8 mouse cellular contexts compared by ENCODE assay signal in genomic region chr4:48541526-48542250, GRCm38 (mm10). TPM values are rescaled to one million over a fixed set of nuclear protein-coding genes. Genes with fewer than 3 reads are reported as not detected.
DNase-seq lines count a peak whose midpoint lies in the region; ATAC-seq and TF ChIP-seq lines count a peak whose summit lies in the region.
"Had no signal": no experiment of that assay in that cellular context is flagged by ENCODE, and none has a peak within 500 bp of the region (broad histone marks: within the 10 kb centered on the region; RNA-seq: fewer than 3 reads in every experiment).

No protein-coding gene starts in this region.

- H3K36me3 ChIP-seq in C2C12 (ENCODE audit: control insufficient read depth, insufficient read depth) (peaks cover 3% of the 10 kb centered on the region), ES-E14 (ENCODE audit: control insufficient read depth, insufficient read depth, low read length, poor library complexity, severe bottlenecking) (no peaks in the 10 kb centered on the region; the same call in 1 of the 2 replicates)
- H3K36me3 ChIP-seq in heart, postnatal 0 days (replicated peaks; ENCODE audit: control insufficient read depth, insufficient read depth, low read length), result no peaks in the 10 kb centered on the region
- no peaks in the 10 kb centered on the region for H3K36me3 ChIP-seq in liver, postnatal 0 days (replicated peaks; ENCODE audit: insufficient read depth, low read length)

- peak overlapping the region; percentile 58 for H3K4me3 ChIP-seq in C2C12 (ENCODE audit: insufficient read depth, poor library complexity, severe bottlenecking)
- peak overlapping the region; percentile 39 to 94 for H3K4me3 ChIP-seq in ES-E14 (ENCODE audit: insufficient read depth in 1 of 2, low read depth in 1 of 2, low read length in 2 of 2, poor library complexity in 1 of 2, severe bottlenecking in 1 of 2)
- H3K4me3 ChIP-seq in heart, postnatal 0 days (ENCODE audit: low read depth, low read length), result peak overlapping the region; percentile 85
- peak overlapping the region; percentile 57; the same call in 1 of the 2 replicates for H3K4me3 ChIP-seq in liver, postnatal 0 days (ENCODE audit: low read depth, low read length)

- H3K4me1 ChIP-seq in ES-E14 (ENCODE audit: control insufficient read depth in 2 of 2, insufficient read depth in 2 of 2, low read length in 2 of 2, poor library complexity in 1 of 2), result peaks cover 22 to 28% of the 10 kb centered on the region in 2 experiments
- H3K4me1 ChIP-seq in heart, postnatal 0 days (ENCODE audit: control insufficient read depth, insufficient read depth), result peaks cover 46% of the 10 kb centered on the region
- no peaks in the 10 kb centered on the region for H3K4me1 ChIP-seq in liver, postnatal 0 days (ENCODE audit: insufficient read depth)

- intact Hi-C loops in left cerebral cortex, postnatal 4 days (cut with DNase I), result no loop called here

- TF ChIP-seq CTCF in C2C12 (IDR thresholded peaks at IDR 0.05; ENCODE audit: control insufficient read depth, insufficient read depth, insufficient read length), result no peak
- no peak for TF ChIP-seq CTCF in heart, postnatal 0 days (IDR thresholded peaks at IDR 0.05; ENCODE audit: low read depth)
- no peak for TF ChIP-seq CTCF in liver, postnatal 0 days (IDR thresholded peaks at IDR 0.05; ENCODE audit: low read depth)

- no peak for TF ChIP-seq EP300 in heart, postnatal 0 days (IDR thresholded peaks at IDR 0.05; ENCODE audit: low read depth)
- TF ChIP-seq EP300 in liver, postnatal 0 days (IDR thresholded peaks at IDR 0.05; ENCODE audit: low read depth), result no peak

- peaks cover 70% of the 10 kb centered on the region for H3K79me2 ChIP-seq in C2C12 (ENCODE audit: control insufficient read depth, insufficient read depth)

- H3K27ac ChIP-seq in ES-E14 (ENCODE audit: insufficient read depth, low read depth, low read length, poor library complexity, severe bottlenecking), result no peak overlapping the region
- peak overlapping the region; percentile 93 for H3K27ac ChIP-seq in heart, postnatal 0 days (ENCODE audit: low read depth)
- H3K27ac ChIP-seq in liver, postnatal 0 days (ENCODE audit: low read depth), result no peak overlapping the region

- 7% methylated on average over 15 of the region's 15 CpGs for WGBS in heart, postnatal 0 days
- WGBS in liver, postnatal 0 days (ENCODE audit: insufficient replicate concordance), result 41% methylated on average over 15 of the region's 15 CpGs

- peak overlapping the region; percentile 95 for H3K4me2 ChIP-seq in heart, postnatal 0 days (ENCODE audit: low read depth, low read length)
- H3K4me2 ChIP-seq in liver, postnatal 0 days (ENCODE audit: low read depth, low read length), result peak overlapping the region; percentile 77

- DNase-seq in ES-E14 (ENCODE audit: low read depth, low spot score), result no peak
- DNase-seq in heart, postnatal 0 days (ENCODE audit: low spot score), result no peak
- no peak for DNase-seq in liver, postnatal 0 days
- DNase-seq in left cerebral cortex, postnatal 4 days, result no peak
- DNase-seq in urinary bladder, postnatal 10 days (ENCODE audit: low spot score), result no peak
- DNase-seq in layer of hippocampus, adult 9-10 months (ENCODE audit: low spot score), result no peak

- no peaks in the 10 kb centered on the region for H3K9me3 ChIP-seq in ES-E14 (ENCODE audit: control insufficient read depth, insufficient read depth, low read depth, low read length)
- no peaks in the 10 kb centered on the region for H3K9me3 ChIP-seq in heart, postnatal 0 days (replicated peaks; ENCODE audit: control insufficient read depth, low read length)
- no peaks in the 10 kb centered on the region for H3K9me3 ChIP-seq in liver, postnatal 0 days (ENCODE audit: low read length)

- peak overlapping the region; percentile 89 for H3ac ChIP-seq in C2C12 (ENCODE audit: control insufficient read depth, insufficient read length, low read depth)

- in situ Hi-C loops in ES-E14 (cut with MboI; ENCODE audit: low sequenced_read_pairs in 2 of 2, unreplicated experiment in 2 of 2), result no loop called here

- H3K79me3 ChIP-seq in C2C12 (ENCODE audit: low read depth), result peaks cover 55% of the 10 kb centered on the region

- peak overlapping the region; percentile 49 for H3K9ac ChIP-seq in ES-E14 (ENCODE audit: insufficient read depth, low read depth, low read length, poor library complexity, severe bottlenecking)
- peak overlapping the region; percentile 97 for H3K9ac ChIP-seq in heart, postnatal 0 days (replicated peaks; ENCODE audit: low read depth, low read length)
- no peak overlapping the region for H3K9ac ChIP-seq in liver, postnatal 0 days (replicated peaks)

- ATAC-seq in heart, postnatal 0 days (ENCODE audit: insufficient read depth, low read depth), result no peak
- no peak for ATAC-seq in liver, postnatal 0 days

- no peaks in the 10 kb centered on the region for H3K27me3 ChIP-seq in C2C12 (ENCODE audit: control insufficient read depth, insufficient read depth, insufficient read length)
- no peaks in the 10 kb centered on the region for H3K27me3 ChIP-seq in heart, postnatal 0 days (ENCODE audit: control insufficient read depth, insufficient read depth, low read length)
- peaks cover 9% of the 10 kb centered on the region; the same call in 1 of the 2 replicates for H3K27me3 ChIP-seq in liver, postnatal 0 days (ENCODE audit: insufficient read depth, low read length)

TF ChIP-seq in C2C12, 6 proteins besides CTCF, POLR2A, EP300 and RAD21:
- TF ChIP-seq FOSL1 (IDR thresholded peaks at IDR 0.05; ENCODE audit: insufficient read depth, low read length, poor library complexity, severe bottlenecking) (no peak), MAX (IDR thresholded peaks at IDR 0.05) (peak; percentile 14), CEBPB (IDR thresholded peaks at IDR 0.05; ENCODE audit: low read depth) (no peak), MYOD1 (IDR thresholded peaks at IDR 0.05; ENCODE audit: control insufficient read depth, insufficient read length, low read depth) (no peak)

TF ChIP-seq in ES-E14, 5 proteins besides CTCF, POLR2A, EP300 and RAD21:
- TF ChIP-seq MAFK (IDR thresholded peaks at IDR 0.05; ENCODE audit: insufficient read depth, low read depth, low read length) (no peak), ZC3H11A (IDR thresholded peaks at IDR 0.05; ENCODE audit: borderline replicate concordance, low read depth, low read length) (no peak), CHD2 (IDR thresholded peaks at IDR 0.05; ENCODE audit: low read depth, low read length) (no peak), ZNF384 (IDR thresholded peaks at IDR 0.05; ENCODE audit: low read depth, low read length) (no peak), HCFC1 (IDR thresholded peaks at IDR 0.05; ENCODE audit: borderline replicate concordance, insufficient read depth, low read length) (no peak)

RNA-seq across cellular contexts. Expression of gene Msantd3, which starts 2.0 kb away (rescaled TPM):
- 47.3 TPM for polyA plus RNA-seq in C2C12 (2012; fragmentation: generic; extraction: Trizol)
- total RNA-seq in ES-E14 (2012; rRNA removed), result 34.4 and 41.7 TPM in 2 replicates
- 18.1 and 25.9 TPM in 2 replicates for total RNA-seq in heart, postnatal 0 days (2014; rRNA removed; ENCODE audit: low replicate concordance)
- polyA plus RNA-seq in heart, postnatal 0 days (2015; fragmentation: Nextera tagmentation; extraction: Ambion mirVana), result 21.3 and 23.0 TPM in 2 replicates
- 2.3 and 2.4 TPM in 2 replicates for polyA plus RNA-seq in liver, postnatal 0 days (2015; fragmentation: Nextera tagmentation; extraction: Ambion mirVana)
- 10 to 100 TPM; 43.8 to 48.5 TPM for total RNA-seq in left cerebral cortex, postnatal 4 days (2021)

RNA-seq across cellular contexts. Expression of gene Tmeff1, which starts 43.3 kb away (rescaled TPM):
- polyA plus RNA-seq in C2C12 (2012; fragmentation: generic; extraction: Trizol), result 22.7 TPM
- total RNA-seq in ES-E14 (2012; rRNA removed), result 257 and 333 TPM in 2 replicates
- 17.7 and 31.6 TPM in 2 replicates for total RNA-seq in heart, postnatal 0 days (2014; rRNA removed; ENCODE audit: low replicate concordance)
- 14.7 and 15.2 TPM in 2 replicates for polyA plus RNA-seq in heart, postnatal 0 days (2015; fragmentation: Nextera tagmentation; extraction: Ambion mirVana)
- 0.36 TPM in 2 replicates for polyA plus RNA-seq in liver, postnatal 0 days (2015; fragmentation: Nextera tagmentation; extraction: Ambion mirVana)
- total RNA-seq in left cerebral cortex, postnatal 4 days (2021), result 100 to 1,000 TPM; 234 TPM
- total RNA-seq: common myeloid progenitor, adult 5-6 weeks had no signal
